Mouse (Mus musculus) left cerebral cortex, adult 18-20 months (tissue): ENCODE results near the gene Cdyl. TPM values are rescaled to one million over a fixed set of nuclear protein-coding genes. Genes with fewer than 3 reads are reported as not detected.

ENCODE experiments used
- DNase-seq, 2 experiments: peaks; one replicate each; pipeline ENCODE4 v3.0.0; 2021 to 2022; ENCODE audit warnings: low spot score in 2 of 2, mixed read lengths in 1 of 2
- long read RNA-seq, 2 experiments: library from polyadenylated mRNA; stranded (forward); transcript quantifications; one replicate each; pipeline ENCODE4 v2.0.0; 2021
- total RNA-seq, 2 experiments: library from RNA; stranded (reverse); gene quantifications; 2 replicates each; pipeline ENCODE4 v1.2.3; 2021

Cdyl gene
- total RNA-seq, result 10 to 100 TPM; 55.6 to 63.4 TPM
- long read RNA-seq, experiment 1, partial matches to known transcripts, result 1 of 7 reads
- long read RNA-seq, experiment 1, other reads (novel, unspliced or antisense), result 3 of 7 reads
- long read RNA-seq, experiment 2, transcript Cdyl-202 (7 exons, 3,575 nt), result major isoform, 7 of 11 reads
- long read RNA-seq, experiment 2, partial matches to known transcripts, result 2 of 11 reads
- long read RNA-seq, experiment 2, other reads (novel, unspliced or antisense), result 2 of 11 reads

DNA sequence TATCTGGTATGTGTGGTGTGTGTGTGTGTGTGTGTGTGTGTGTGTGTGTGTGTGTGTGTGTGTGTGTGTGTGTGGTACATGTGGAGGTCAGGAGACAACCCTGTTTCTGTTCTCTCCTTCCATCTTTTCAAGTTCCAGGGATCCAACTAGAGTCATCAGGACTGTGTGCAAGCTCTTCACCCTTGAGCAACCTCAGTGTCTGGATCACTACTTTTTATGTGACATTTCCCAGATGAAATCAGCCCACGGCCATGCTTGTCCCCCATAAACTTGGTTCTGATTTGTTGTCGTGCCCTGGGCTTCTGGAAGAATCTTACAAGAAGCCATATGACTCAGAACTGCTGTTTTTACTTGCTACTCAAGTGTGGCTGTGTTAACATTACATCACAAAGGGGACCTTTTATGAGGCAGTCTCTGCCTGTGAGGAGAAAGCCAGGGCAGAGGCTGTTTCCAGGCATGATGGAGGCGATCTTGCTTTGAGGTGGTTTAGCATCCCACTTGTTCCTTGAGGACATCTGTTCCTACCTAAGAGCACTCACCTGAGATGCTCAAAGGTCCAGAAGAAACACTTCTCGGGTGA lies at the start of gene Cdyl:
Gene Cdyl, plus strand, starts transcription at position 428 of the 580 bp plus-strand sequence.
- no peak for DNase-seq

DNA sequence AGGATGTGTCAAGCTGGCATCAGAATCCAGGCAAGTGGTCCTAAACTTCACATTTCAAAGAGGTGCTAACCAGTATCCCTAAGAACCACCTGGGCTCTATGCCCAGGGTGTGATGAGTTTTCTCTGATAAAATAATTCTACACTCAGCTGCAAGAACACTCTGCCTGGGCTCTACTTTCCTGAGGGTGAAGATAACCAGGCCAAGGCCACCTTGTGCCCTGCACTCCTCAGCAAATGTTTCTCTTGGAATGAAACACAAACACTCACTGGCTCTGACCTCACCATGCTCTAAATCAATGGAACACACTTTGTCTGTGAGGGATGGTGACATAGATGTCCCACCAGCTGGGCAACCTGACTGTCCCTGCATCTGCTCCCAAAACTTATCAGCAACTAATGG lies 48.9 kb upstream of the Cdyl start:
- DNase-seq, result no peak

DNA sequence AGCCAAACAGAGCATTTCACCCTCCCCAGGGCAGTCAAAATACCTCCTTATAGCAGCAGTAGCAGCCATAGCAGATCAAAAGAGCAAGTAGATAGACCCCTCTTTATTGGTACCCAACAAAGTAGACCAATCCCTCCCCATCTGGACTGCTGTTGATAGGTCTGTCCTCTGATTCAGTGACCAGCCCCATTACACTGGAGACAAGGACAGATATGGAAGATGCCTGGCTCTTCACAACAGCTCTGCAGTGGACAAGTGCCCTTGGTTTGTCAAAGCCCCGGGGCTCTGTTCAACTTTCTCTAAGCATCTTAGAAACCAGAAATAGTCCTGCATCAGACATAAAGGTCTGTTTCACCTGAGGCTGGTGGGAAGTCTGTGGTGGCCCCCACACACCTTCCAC lies 47.1 kb upstream of the Cdyl start:
- DNase-seq, result no peak

DNA sequence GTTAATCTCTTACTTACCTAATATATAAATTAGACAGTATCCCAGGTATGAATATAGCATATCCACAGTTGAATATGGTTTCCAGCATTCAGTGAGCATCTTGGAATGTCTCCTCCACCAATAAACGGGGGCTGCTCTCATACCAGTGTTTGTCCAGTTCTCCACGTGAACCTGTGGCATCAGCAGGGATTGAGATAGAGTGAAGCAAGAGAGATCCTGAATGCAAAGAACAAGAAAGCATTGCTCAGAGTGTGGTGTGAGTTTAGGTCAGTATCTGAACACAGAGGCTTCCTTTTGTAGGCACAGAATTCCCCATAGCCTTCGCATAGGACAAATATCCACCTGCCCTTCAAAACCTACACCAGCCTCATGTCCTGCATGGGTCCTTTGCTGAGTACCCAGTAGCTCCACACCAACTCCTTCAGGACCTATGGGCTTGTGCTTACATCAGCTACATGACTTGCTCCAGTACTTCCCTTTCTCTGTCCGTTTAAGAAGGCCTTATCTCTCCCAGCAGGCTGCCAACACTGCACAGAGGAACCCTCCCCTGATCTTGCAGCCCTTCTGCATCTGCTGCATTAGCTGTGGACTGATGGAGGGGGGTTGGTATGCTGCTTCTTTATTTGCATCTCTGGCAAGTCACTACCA lies 44.7 kb upstream of the Cdyl start:
- no peak for DNase-seq

DNA sequence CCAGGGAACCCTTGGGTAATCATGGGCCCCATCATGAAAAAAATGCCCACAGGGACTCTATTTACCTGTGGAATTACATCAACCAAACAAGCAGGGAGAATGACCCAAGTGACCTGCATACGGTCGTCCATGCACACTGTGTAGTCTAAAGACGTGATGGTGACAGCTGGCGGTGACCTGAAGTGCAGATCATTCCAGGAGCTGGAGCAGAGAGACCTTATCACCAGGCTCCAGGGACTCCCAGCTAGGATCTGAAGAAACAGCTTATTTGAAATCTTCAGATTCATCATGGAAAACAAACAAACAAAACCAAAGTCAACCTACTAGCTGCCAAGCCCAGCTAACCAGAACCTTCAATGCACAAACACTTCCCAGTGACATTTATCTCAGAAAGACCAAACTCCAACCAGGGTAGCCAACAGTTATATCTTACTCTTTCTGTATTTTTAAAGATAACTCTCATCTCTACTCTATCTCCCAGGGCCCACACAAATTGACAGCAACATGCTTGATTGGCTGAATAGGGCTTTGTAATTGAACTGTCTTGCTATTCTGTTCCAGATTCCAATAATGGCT lies 43.0 kb upstream of the Cdyl start:
- no peak for DNase-seq

DNA sequence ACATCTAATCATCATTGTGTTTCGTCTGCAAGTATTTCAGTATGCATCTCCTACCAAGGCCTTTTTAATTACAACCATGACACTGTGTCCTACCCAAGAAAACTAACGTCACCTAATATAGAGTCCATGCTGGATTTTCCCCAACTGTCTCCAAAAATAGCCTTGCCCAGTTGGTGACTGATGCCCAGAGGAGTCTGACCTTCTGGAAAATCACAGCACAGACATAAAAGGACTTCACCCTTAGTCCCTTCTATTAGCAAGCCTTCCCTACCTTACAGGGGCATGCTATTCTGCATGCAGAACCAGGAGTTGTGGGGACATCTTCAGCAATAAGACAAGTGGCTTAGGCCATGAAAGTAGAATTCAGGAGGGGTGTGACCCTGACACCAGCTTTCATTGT lies 40.3 kb upstream of the Cdyl start:
- no peak for DNase-seq

DNA sequence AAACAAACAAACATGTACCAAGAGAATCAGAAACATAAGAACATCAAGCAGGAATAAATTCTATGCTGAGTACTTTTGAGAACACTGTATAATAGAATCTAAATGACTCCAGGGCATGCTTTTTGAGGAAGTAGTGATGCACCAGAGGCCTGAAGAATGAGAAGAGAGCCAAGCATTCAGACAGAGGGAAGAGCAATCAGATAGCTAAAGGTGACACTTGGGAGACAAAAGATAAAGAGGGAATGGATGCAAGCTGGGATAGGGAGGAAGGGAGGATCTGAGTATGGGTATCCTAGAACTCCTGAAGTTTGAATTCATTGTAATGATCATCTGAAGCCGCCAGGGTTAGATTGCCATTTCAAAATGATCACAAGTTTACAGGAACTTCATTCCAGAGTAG lies 38.9 kb upstream of the Cdyl start:
- no peak for DNase-seq

DNA sequence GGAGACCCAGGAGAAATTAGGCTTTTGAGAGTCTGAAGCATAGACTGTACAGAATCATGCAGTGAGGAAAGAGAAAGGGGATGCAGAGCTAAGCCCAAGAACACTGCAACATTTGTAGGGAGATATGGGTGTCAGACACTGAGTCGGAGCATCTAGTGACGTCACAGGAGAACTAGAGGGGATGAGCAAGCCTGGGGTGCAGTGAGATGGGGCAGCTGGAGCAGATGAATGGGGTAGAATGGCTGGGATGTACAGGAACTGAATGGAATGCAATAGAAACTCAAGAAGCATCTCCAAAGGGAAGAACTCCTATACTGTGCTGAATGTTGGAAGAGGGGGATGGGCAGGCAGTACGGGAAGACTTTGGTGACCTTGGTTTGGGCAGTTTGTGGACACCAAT lies 34.8 kb upstream of the Cdyl start:
- DNase-seq, result no peak

DNA sequence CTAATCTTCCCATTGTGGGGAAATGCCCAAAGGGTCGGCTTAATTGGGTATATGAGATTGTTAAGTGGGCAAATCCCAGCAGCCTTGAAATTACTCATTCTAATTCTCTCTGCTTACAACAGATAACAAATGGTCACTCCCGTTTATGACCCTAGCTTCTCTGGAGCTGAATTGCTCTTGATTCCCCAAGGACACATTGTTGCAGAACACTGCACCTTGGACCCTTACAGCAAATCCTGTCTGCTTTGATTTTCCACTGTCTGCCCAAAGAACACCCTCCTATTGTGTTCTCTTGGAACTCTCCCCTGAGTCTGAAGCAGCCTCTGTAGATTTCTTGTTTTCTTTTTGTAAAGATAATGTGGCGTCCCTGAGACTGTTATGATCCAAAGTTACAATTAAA lies 34.1 kb upstream of the Cdyl start:
- DNase-seq, result no peak

DNA sequence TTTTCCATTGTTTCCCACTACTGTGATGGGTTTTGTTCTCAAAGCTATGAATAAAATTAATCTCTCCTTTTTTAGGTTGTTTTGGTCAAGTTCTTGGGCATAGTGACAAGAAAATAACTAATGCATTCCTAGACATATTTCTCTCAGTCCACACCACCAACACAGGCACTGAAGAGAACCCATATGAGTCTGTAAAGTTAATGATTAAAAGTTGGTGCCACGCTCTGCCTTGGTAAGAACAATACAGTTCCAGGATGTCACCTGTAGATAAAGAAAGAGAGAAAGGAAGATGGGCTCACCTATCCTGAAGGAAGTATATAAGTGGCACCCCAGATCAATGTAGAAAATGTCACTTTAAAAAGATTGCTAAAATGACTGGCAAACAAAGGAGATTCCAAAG lies 32.3 kb upstream of the Cdyl start:
- DNase-seq, result no peak

DNA sequence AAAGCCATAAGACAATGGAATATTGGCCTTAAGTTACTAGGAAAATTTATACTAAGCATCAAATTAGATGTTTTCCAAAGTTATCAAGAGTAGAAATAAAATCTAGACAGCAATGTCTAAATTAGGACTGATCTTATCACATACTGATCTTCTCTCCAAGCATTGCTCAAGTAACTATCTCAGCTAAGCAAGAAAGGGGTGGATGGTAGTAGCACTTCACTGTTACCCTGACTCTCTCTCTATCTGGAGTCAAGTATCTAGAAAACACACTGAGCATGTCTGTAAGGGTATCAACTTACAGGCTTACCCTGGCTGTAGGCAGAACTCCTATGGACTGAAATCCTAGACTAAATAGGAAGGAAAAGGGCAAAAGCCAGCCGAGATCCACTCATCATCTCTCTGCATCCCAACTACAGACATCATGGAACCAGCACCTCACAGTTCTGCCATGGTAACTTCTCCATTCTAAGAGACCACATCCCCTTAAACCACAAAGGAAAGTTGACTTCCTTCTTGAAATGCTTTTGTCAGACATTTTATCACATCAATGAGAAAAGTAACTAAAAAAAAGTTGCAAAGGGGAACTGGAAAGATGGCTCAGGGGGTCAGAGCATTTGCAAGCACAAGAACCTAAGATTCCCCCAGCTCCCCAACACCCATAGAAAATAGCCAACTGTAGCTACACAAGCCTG lies 12.4 kb upstream of the Cdyl start:
- no peak for DNase-seq

DNA sequence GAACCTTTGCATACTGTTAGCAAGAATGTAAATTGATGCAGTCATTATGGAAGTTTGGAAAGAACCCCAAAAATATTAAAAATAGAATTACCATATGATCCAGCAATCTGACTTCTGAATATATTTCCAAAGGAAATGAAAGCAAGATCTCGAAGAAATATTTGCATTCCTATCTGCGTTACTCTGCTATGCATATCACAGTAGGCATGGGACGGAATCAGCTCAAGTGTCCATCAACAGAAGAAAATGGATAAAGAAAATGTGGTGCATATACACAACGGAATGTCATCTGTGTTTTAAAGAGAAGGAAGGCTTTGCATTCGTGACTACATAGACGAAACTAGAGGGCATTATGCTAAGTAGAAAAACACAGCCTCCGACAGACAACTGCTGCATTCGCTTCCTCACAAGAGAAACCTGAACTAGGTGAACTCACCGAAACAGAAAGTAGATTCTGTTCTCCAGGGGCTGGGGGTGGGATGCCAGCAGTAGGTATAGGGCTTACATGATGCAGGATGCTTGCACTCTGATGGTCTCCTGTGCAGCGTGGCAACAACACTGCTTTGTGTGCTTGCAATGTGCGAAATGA lies 9.3 kb upstream of the Cdyl start:
- DNase-seq, result peak in 1 of 2 experiments; percentile 18

DNA sequence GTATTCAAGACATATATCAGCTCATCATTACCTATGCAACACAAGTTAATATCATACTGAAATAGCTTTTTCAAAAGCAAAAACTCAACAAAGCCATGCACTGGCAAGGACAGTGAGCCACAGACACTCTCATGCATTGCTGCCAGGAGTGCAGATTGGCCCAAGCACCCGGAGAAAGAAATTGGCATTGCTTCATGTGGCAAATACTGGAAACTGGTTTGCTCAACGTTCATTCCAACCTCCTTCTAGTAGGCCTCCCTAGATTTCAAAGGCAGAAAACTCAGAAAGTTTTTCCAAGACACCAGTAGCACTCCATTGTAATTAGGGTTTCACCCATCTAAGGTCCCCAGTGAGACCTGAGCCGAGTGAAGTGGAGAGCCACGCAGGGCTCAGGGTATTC lies 6.8 kb upstream of the Cdyl start:
- DNase-seq, result no peak

DNA sequence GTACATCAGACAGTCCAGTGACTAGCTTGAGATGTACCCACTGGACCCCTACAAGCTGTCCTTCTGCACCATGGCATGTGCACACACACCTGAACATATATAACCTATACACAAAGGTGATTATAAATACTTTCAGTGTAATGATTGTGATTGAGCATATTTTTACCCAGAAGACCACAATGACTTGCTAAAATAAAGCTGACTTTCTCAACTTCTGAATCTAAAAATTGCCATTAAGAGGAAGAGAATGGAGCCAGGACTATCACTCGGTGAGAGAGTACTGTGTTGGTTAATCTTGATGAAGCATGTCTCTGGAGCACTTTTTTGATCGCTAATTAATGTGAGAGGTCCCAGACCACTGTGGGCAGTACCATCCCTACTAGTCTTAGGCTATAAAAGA lies 2.8 kb upstream of the Cdyl start:
- DNase-seq, result no peak

DNA sequence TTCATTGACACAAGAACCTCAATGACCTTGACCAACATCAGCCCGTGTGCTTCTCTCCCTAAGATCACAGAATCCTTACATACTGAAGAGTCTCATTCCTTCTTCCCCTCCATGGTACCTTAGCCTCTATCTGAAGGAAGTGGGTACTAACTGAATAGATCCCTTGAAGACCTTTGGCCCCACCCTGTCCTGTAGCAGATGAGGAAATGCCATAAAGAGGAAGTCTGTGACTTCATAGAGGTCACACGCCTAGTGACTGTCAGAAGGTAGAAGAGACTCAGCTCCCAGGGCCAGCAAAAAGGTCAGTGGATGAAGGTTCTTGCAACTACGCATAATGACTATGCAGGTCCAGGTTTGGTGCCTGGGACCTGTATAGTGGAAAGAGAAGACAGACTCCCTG lies 5.8 kb downstream of the Cdyl start:
- no peak for DNase-seq

DNA sequence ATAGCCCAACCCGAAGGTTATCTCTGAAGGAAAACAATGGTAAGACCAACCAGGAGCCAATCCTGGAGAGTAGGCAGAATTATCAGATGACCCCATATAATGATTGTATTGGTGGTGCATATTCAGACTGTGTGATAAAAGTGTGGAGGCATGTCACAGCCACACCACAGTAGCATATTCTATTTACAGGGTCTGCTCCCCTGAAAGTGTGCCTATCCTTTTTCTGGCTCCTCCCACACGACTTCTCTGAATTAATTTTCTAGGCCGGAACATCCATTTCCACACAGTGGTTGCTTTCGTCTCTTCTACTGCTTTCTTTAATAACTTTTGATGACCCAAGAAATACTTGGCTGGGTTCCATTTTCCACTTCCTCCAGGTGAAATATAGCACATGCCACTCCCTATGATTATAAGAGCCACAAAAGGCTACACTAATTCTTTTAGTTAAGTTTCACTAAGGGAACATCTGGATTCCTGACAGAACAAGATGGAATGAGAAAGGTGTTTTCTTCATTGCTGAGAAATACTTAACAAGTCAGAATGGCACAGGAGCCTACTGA lies 10.4 kb downstream of the Cdyl start:
- no peak for DNase-seq

DNA sequence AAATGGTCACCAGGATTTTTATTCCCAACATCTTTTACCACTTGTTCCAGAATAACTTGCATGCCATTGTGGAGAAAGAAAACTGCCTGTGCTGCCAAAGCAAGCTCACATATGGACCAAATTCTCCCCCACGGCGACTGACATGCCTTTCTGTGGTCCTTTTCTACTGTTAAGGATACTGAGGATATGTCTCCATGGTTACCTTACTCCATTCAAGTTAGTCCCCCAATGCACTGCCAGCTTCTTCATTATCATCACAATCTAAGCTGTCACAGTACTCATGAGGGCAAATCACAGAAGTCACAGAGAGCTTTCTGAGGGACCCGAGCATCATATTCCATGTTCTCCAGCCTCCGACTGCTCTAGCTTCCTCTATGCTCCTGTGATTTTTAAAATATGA lies 11.2 kb downstream of the Cdyl start:
- DNase-seq, result no peak

DNA sequence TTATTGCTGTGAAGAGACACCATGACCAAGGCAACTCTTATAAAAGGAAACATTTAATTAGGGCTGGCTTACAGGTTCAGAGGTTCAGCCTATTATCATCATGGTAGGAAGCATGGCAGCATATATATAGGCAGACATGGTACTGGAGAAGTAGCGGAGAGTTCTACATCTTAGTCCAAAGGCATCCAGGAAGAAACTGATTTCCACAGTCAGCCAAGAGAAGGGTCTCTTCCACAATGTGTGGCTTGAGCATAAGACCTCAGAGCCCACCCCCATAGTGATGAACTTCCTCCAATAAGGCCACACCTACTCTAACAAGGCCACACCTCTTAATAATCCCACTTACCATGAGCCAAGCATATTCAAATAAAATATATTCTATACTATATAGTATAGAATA lies 17.3 kb downstream of the Cdyl start:
- DNase-seq, result no peak

DNA sequence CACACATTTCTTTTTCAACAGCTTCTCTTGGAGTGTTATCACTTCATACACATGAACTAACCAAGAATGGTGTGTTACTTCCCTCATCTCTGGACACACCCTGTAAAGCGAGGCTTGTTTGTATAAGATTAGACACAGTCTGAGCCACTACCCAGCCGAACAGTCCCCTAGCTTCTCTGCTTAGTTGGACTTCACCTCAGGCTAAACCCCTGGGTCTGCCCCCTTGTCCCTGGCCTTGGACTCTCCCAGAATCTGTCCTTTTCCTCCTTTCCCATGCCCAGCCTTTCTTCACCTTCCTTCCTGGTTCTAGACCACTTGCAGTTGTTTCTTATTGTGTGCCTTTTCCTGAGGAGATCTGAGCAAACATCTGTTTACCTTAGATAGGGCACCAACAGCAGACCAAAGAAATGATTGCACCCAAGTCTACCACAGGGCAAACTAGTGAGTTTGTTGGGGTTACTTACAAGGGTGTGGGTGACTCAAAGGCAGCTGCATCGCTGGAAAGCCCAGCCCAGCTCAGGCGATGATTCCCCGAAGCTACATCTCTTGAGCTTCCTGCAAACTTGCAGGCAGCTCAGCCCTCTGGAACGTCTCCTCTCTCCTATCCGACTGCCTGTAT lies 17.9 kb downstream of the Cdyl start:
- no peak for DNase-seq

DNA sequence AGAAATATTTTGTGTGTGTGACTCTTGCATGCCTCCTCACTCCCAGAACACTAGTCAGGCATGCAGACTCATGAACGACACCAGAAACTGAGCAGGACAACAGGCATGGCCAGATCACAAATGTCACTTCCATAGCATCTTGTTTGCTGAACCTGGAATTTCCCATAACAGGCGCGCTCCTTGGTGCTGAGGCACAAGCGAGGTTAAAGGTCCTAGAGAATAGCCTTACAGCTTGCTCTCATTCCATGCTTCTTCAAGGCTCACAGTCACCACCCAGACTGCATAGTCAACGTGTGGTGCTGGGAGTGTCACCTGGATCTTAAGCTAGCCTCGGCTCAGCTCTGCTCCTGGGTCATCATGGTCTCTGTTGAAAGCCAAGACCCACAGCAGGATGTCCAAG lies 19.1 kb downstream of the Cdyl start:
- no peak for DNase-seq

DNA sequence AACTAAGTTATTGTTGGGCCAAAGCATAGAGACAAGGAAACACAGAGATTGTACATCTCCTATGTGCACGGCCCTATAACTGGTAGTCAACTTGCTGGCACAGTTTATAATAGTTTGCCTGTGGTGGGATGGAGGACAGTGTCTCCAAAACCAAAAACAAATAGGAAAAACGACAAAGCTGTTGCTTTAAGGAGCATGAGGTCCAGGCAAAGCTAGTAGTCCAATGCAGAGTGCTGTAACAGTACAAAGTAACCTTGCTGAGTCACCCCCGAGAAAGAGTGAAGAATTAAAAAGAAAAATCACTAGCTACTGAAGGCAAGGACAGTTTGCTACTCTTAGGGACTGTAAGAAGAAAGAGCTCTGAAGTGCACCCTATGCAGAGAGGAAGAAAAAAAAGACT lies 21.7 kb downstream of the Cdyl start:
- DNase-seq, result no peak
